ENCODE assay signal across 29 mouse cellular contexts in genomic region chr9:56068630-56069029, GRCm38 (mm10). TPM values are rescaled to one million over a fixed set of nuclear protein-coding genes. Genes with fewer than 3 reads are reported as not detected.
DNase-seq lines count a peak whose midpoint lies in the region; ATAC-seq and TF ChIP-seq lines count a peak whose summit lies in the region.
"Had no signal": no experiment of that assay in that cellular context is flagged by ENCODE, and none has a peak within 500 bp of the region (broad histone marks: within the 10 kb centered on the region; RNA-seq: fewer than 3 reads in every experiment).

No protein-coding gene starts in this region.

- H3K27ac ChIP-seq in limb, embryonic 11.5 days (replicated peaks; ENCODE audit: low read depth, low read length) = no peak overlapping the region
- H3K27ac ChIP-seq in limb, embryonic 10.5 days = no peak overlapping the region
- no peak overlapping the region for H3K27ac ChIP-seq in intestine, postnatal 0 days (ENCODE audit: low read depth, low read length)
- H3K27ac ChIP-seq in thymus, adult 2 months (ENCODE audit: control insufficient read depth, insufficient read depth, low read length) = no peak overlapping the region
- H3K27ac ChIP-seq: embryonic facial prominence, embryonic 10.5 days; embryonic facial prominence, embryonic 12.5 days; forebrain, embryonic 13.5 days; forebrain, embryonic 15.5 days had no signal

- ATAC-seq in limb, embryonic 11.5 days (ENCODE audit: insufficient number of reproducible peaks, low FRiP score, low TSS enrichment, low read depth) = no peak
- peak; percentile 69 for ATAC-seq in intestine, postnatal 0 days
- ATAC-seq: activated CD4-positive, CD25-positive, alpha-beta regulatory T cell, adult 4 months; CD4-positive, CD25-positive, alpha-beta regulatory T cell, adult 4 months; forebrain, embryonic 13.5 days; forebrain, embryonic 15.5 days; Patski had no signal

- H3K4me3 ChIP-seq in limb, embryonic 11.5 days (ENCODE audit: low read depth, low read length) = no peak overlapping the region
- H3K4me3 ChIP-seq in limb, embryonic 10.5 days = no peak overlapping the region
- H3K4me3 ChIP-seq in intestine, postnatal 0 days (ENCODE audit: low read depth, low read length) = no peak overlapping the region
- H3K4me3 ChIP-seq in thymus, adult 2 months (ENCODE audit: control insufficient read depth, insufficient read depth, low read length) = no peak overlapping the region
- H3K4me3 ChIP-seq: embryonic facial prominence, embryonic 10.5 days; embryonic facial prominence, embryonic 12.5 days; forebrain, embryonic 13.5 days; forebrain, embryonic 15.5 days had no signal

- no peak for TF ChIP-seq POLR2A in thymus, adult 2 months (IDR thresholded peaks at IDR 0.05; ENCODE audit: control insufficient read depth, extremely low read depth, insufficient read depth, low read length, poor library complexity)

- no peaks in the 10 kb centered on the region; the same call in 1 of the 2 replicates for H3K36me3 ChIP-seq in limb, embryonic 11.5 days (ENCODE audit: control insufficient read depth, insufficient read depth, low read length)
- peaks cover 76% of the 10 kb centered on the region for H3K36me3 ChIP-seq in limb, embryonic 10.5 days
- no peaks in the 10 kb centered on the region for H3K36me3 ChIP-seq in intestine, postnatal 0 days (ENCODE audit: control insufficient read depth, insufficient read depth)
- no peaks in the 10 kb centered on the region for H3K36me3 ChIP-seq in thymus, adult 2 months (ENCODE audit: control insufficient read depth, insufficient read depth, low read length)
- H3K36me3 ChIP-seq: G1E had no signal

- H3K9ac ChIP-seq in limb, embryonic 11.5 days (ENCODE audit: low read length) = no peak overlapping the region
- H3K9ac ChIP-seq in intestine, postnatal 0 days (ENCODE audit: low read depth, low read length) = no peak overlapping the region
- H3K9ac ChIP-seq: embryonic facial prominence, embryonic 12.5 days; forebrain, embryonic 13.5 days; forebrain, embryonic 15.5 days had no signal

- DNase-seq in heart, adult 11 months = peak; percentile 79
- DNase-seq in heart, adult 9 months (ENCODE audit: low spot score in 2 of 2) = no peak
- DNase-seq in limb, embryonic 11.5 days (ENCODE audit: low spot score) = peak; percentile 14
- no peak for DNase-seq in limb, embryonic 10.5 days (ENCODE audit: low spot score)
- no peak for DNase-seq in embryo, embryonic 10 days (ENCODE audit: low spot score)
- no peak for DNase-seq in thymus, adult 2 months
- DNase-seq: adrenal gland, adult 2 months; adrenal gland, postnatal 10 days; adrenal gland, postnatal 25 days; B cell, adult 2 months; cerebellum, adult 11 months; cerebellum, adult 18-20 months; cerebellum, adult 8-10 months; cerebellum, adult 9-11 months; cerebellum, postnatal 14 days; cerebellum, postnatal 36 days had no signal

- H3K27me3 ChIP-seq in limb, embryonic 11.5 days (ENCODE audit: control insufficient read depth, insufficient read depth, low read length) = no peaks in the 10 kb centered on the region
- no peaks in the 10 kb centered on the region for H3K27me3 ChIP-seq in limb, embryonic 10.5 days (ENCODE audit: low read depth, poor library complexity, severe bottlenecking)
- no peaks in the 10 kb centered on the region for H3K27me3 ChIP-seq in intestine, postnatal 0 days (replicated peaks; ENCODE audit: control insufficient read depth, insufficient read depth, low read length)
- H3K27me3 ChIP-seq in thymus, adult 2 months (ENCODE audit: control insufficient read depth, insufficient read depth, low read length) = no peaks in the 10 kb centered on the region
- H3K27me3 ChIP-seq: CH12.LX; embryonic facial prominence, embryonic 12.5 days; forebrain, embryonic 13.5 days; forebrain, embryonic 15.5 days; Patski had no signal

- H3K4me2 ChIP-seq in limb, embryonic 11.5 days (ENCODE audit: low read depth, severe bottlenecking) = no peak overlapping the region
- H3K4me2 ChIP-seq in intestine, postnatal 0 days (replicated peaks; ENCODE audit: low read depth) = no peak overlapping the region
- H3K4me2 ChIP-seq: embryonic facial prominence, embryonic 12.5 days; forebrain, embryonic 13.5 days; forebrain, embryonic 15.5 days had no signal

- 82% methylated on average over 1 of the region's 1 CpGs for WGBS in limb, embryonic 11.5 days
- WGBS in limb, embryonic 10.5 days = 90% methylated on average over 1 of the region's 1 CpGs
- WGBS in intestine, postnatal 0 days = 67% methylated on average over 1 of the region's 1 CpGs
- 96% methylated on average over 1 of the region's 1 CpGs for WGBS in thymus, adult 2 months

- no peak for TF ChIP-seq CTCF in intestine, postnatal 0 days (IDR thresholded peaks at IDR 0.05; ENCODE audit: low read depth)
- no peak for TF ChIP-seq CTCF in thymus, adult 2 months (IDR thresholded peaks at IDR 0.05; ENCODE audit: borderline replicate concordance, control insufficient read depth, extremely low read depth, insufficient read depth, low read length, poor library complexity)

- H3K4me1 ChIP-seq in limb, embryonic 11.5 days (ENCODE audit: control insufficient read depth, insufficient read depth, low read length) = no peaks in the 10 kb centered on the region
- no peaks in the 10 kb centered on the region for H3K4me1 ChIP-seq in limb, embryonic 10.5 days
- H3K4me1 ChIP-seq in intestine, postnatal 0 days (replicated peaks; ENCODE audit: control insufficient read depth, insufficient read depth, low read length) = no peaks in the 10 kb centered on the region
- H3K4me1 ChIP-seq in thymus, adult 2 months (replicated peaks; ENCODE audit: control insufficient read depth, insufficient read depth, low read length) = no peaks in the 10 kb centered on the region
- H3K4me1 ChIP-seq: forebrain, embryonic 13.5 days; forebrain, embryonic 15.5 days had no signal

- no peaks in the 10 kb centered on the region for H3K9me3 ChIP-seq in limb, embryonic 11.5 days (ENCODE audit: control insufficient read depth, low read length)
- H3K9me3 ChIP-seq in limb, embryonic 10.5 days (replicated peaks) = no peaks in the 10 kb centered on the region
- H3K9me3 ChIP-seq in intestine, postnatal 0 days (ENCODE audit: control insufficient read depth) = no peaks in the 10 kb centered on the region
- H3K9me3 ChIP-seq: embryonic facial prominence, embryonic 10.5 days; embryonic facial prominence, embryonic 12.5 days; forebrain, embryonic 13.5 days; forebrain, embryonic 15.5 days; G1E had no signal

RNA-seq across cellular contexts. Expression of gene Pstpip1, which starts 21.1 kb away (rescaled TPM):
- polyA plus RNA-seq in limb, embryonic 11.5 days (2014; fragmentation: Nextera tagmentation; extraction: Ambion mirVana) = 0.28 and 0.99 TPM in 2 replicates
- polyA plus RNA-seq in limb, embryonic 10.5 days (2016; fragmentation: Nextera tagmentation; extraction: Ambion mirVana) = 0.64 and 0.90 TPM in 2 replicates
- polyA plus RNA-seq in intestine, postnatal 0 days (2015; fragmentation: Nextera tagmentation; extraction: Ambion mirVana) = 0.69 and 0.80 TPM in 2 replicates
- polyA plus RNA-seq in thymus, adult 2 months (2012; rRNA removed) = 184 and 196 TPM in 2 replicates

RNA-seq across cellular contexts. Expression of gene Rcn2, which starts 27.0 kb away (rescaled TPM):
- 307 and 318 TPM in 2 replicates for polyA plus RNA-seq in limb, embryonic 11.5 days (2014; fragmentation: Nextera tagmentation; extraction: Ambion mirVana)
- polyA plus RNA-seq in limb, embryonic 10.5 days (2016; fragmentation: Nextera tagmentation; extraction: Ambion mirVana) = 243 and 274 TPM in 2 replicates
- 81.3 and 81.7 TPM in 2 replicates for polyA plus RNA-seq in intestine, postnatal 0 days (2015; fragmentation: Nextera tagmentation; extraction: Ambion mirVana)
- 47.3 and 53.5 TPM in 2 replicates for polyA plus RNA-seq in thymus, adult 2 months (2012; rRNA removed)

RNA-seq across cellular contexts. Expression of gene 4930563M21Rik, which starts 58.3 kb away (rescaled TPM):
- 0.33 and 0.41 TPM in 2 replicates for polyA plus RNA-seq in limb, embryonic 11.5 days (2014; fragmentation: Nextera tagmentation; extraction: Ambion mirVana)
- not detected in 2 replicates for polyA plus RNA-seq in limb, embryonic 10.5 days (2016; fragmentation: Nextera tagmentation; extraction: Ambion mirVana)
- polyA plus RNA-seq in intestine, postnatal 0 days (2015; fragmentation: Nextera tagmentation; extraction: Ambion mirVana) = not detected in 2 replicates
- polyA plus RNA-seq in thymus, adult 2 months (2012; rRNA removed) = not detected in 2 replicates
- polyA plus RNA-seq: activated CD4-positive, CD25-positive, alpha-beta regulatory T cell, adult 4 months; adrenal gland, adult 2 months; brain, embryonic 14.5 days; CD4-positive, CD25-positive, alpha-beta regulatory T cell, adult 4 months; embryonic facial prominence, embryonic 12.5 days; embryonic facial prominence, embryonic 14.5 days; forebrain, embryonic 11.5 days; forebrain, embryonic 13.5 days; forebrain, embryonic 15.5 days; G1E; Patski had no signal

Comparison
In these comparisons a context has a peak if more than half of its experiments do, and no peak if none do; other contexts are left out.
1. DNase-seq: peak in heart, adult 11 months (single experiment) and limb, embryonic 11.5 days (single experiment); none in heart, adult 9 months (0 of 2), limb, embryonic 10.5 days (single experiment), embryo, embryonic 10 days (single experiment) and thymus, adult 2 months (single experiment).
2. RNA of gene Pstpip1, which starts 21.1 kb away (polyA plus RNA-seq): 184 to 196 TPM in thymus, adult 2 months; 0.69 to 0.80 TPM in intestine, postnatal 0 days, 0.64 to 0.90 TPM in limb, embryonic 10.5 days and 0.28 to 0.99 TPM in limb, embryonic 11.5 days; every median in the first group is over 10 times any median in the second.